Mouse (Mus musculus) E14TG2a.4 (cell line): ENCODE data around the gene L3mbtl3.

ENCODE experiments used
- H3K27me3 ChIP-seq: 2 replicates; pipeline ENCODE4 v1.6.1; 2014; ENCODE audit warnings: low read length, control low read depth; ENCODE audit not compliant: insufficient read depth
- H3K36me3 ChIP-seq: 2 replicates; pipeline ENCODE4 v1.6.1; 2014; ENCODE audit warnings: low read length, control low read depth; ENCODE audit not compliant: insufficient read depth
- H3K4me1 ChIP-seq: replicated peaks from 2 replicates; pipeline ENCODE4 v1.6.1; 2014; ENCODE audit warnings: low read depth, low read length, control low read depth
- H3K4me3 ChIP-seq: replicated peaks from 2 replicates; pipeline ENCODE4 v1.5.1; 2014; ENCODE audit warnings: mild to moderate bottlenecking, low read length
- H3K9me3 ChIP-seq: 2 replicates; pipeline ENCODE4 v1.6.1; 2014; ENCODE audit warnings: low read length, control low read depth
- CTCF ChIP-seq: conservative IDR thresholded peaks from 2 replicates; pipeline ENCODE4 v1.5.1; 2014; ENCODE audit warnings: low read length
- NANOG ChIP-seq: IDR thresholded peaks from 2 replicates; pipeline ENCODE4 v1.6.1; 2014; ENCODE audit warnings: borderline replicate concordance, low read length, mixed read lengths
- POU5F1 ChIP-seq: IDR thresholded peaks from 2 replicates; pipeline ENCODE4 v1.6.1; 2014; ENCODE audit warnings: low read length, borderline replicate concordance

L3mbtl3 gene

GRCm38 (mm10) chr10:26375790-26376545, at the start of gene L3mbtl3:
Gene L3mbtl3, minus strand, starts transcription at chr10:26375971.
- no peaks in the 10 kb centered on the region for H3K9me3 ChIP-seq
- peaks cover 19% of the 10 kb centered on the region for H3K4me1 ChIP-seq
- peak within 1 kb of the TSS; percentile 83 for H3K4me3 ChIP-seq
- TF ChIP-seq POU5F1 (no peak), NANOG (no peak), CTCF (no peak)
- H3K36me3 ChIP-seq = no peaks in the 10 kb centered on the region
- H3K27me3 ChIP-seq = peaks cover 32% of the 10 kb centered on the region

DNA sequence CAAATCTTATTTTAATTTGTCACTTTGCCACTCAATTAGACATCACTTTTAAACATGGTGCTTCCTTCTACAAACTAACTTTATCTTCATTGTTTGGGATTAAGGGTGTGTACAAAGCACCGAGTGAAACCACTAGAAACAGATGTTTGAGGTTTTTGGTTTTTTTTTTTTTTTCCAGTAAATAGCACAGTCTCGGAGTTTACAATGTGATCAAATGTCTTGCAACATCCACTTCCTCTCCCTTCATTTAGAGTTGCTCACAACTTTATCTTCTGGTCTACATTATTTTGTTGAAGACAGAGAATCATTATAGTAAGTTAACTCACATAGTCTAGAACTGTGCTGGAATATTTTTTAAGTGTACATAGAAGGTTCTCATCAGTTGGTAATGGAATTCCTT, 45.4 kb upstream of the L3mbtl3 start:
- Histone ChIP-seq H3K4me3 (no peak overlapping the region), H3K9me3 (peaks cover 10% of the 10 kb centered on the region; the same call in 1 of the 2 replicates), H3K36me3 (no peaks in the 10 kb centered on the region), H3K27me3 (no peaks in the 10 kb centered on the region; the same call in 1 of the 2 replicates), H3K4me1 (no peaks in the 10 kb centered on the region)
- TF ChIP-seq NANOG = no peak
- TF ChIP-seq POU5F1 = no peak
- TF ChIP-seq CTCF = no peak

- Histone ChIP-seq H3K4me3 (no peak overlapping the region), H3K36me3 (no peaks in the 10 kb centered on the region), H3K4me1 (no peaks in the 10 kb centered on the region), H3K9me3 (no peaks in the 10 kb centered on the region), H3K27me3 (no peaks in the 10 kb centered on the region)
- no peak for TF ChIP-seq NANOG
- no peak for TF ChIP-seq POU5F1
- TF ChIP-seq CTCF = no peak
Measured at GRCm38 (mm10) chr10:26388656-26389055, 12.9 kb upstream of the L3mbtl3 start.

GRCm38 (mm10) chr10:26377332-26377602, 1.5 kb upstream of the L3mbtl3 start:
- H3K27me3 ChIP-seq = peaks cover 32% of the 10 kb centered on the region
- no peak overlapping the region for H3K4me3 ChIP-seq
- H3K4me1 ChIP-seq = peaks cover 12% of the 10 kb centered on the region
- no peaks in the 10 kb centered on the region for H3K36me3 ChIP-seq
- no peaks in the 10 kb centered on the region for H3K9me3 ChIP-seq
- TF ChIP-seq NANOG (no peak), POU5F1 (no peak), CTCF (no peak)

DNA sequence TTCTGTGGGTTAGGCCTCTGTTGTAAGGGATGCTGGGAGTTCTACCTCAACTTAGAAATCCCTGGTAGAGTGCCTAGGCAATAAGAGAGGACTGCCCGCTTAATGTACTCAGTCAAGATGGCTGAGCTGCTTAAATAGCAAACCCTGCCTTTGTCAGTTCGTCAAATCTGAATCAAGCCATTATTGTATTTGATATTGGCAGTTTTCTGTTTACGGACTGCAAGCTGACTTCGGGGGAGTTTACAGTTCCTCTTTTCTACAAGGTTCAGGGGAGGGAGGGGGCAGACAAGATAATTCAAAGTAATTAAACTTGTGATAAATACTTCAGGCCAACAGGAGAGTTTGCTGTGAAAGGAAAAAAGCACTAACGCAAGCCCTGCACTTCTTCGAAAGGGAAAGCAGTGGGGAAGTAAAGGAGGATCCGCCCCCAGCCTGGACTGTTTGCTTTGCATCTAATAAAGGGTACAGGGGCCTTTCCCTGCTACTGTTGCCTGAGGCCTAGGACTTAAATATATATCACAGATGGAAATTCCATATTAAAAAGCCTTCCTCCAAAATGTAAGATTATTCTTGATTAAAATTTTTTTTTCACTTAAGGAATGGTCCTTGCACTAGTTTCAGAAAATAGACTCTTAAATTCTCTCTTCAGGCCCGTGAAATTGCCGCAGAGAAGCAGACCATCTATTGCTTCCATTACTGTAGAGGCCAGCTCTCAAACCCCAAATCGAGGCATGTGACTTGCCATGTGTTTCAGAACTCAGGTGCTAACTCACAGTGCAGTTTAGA, 968 bp upstream of the L3mbtl3 start:
- Histone ChIP-seq H3K4me1 (peaks cover 12% of the 10 kb centered on the region), H3K9me3 (no peaks in the 10 kb centered on the region), H3K27me3 (peaks cover 32% of the 10 kb centered on the region), H3K36me3 (no peaks in the 10 kb centered on the region), H3K4me3 (peak overlapping the region; percentile 83)
- TF ChIP-seq CTCF (no peak), NANOG (no peak), POU5F1 (no peak)

DNA sequence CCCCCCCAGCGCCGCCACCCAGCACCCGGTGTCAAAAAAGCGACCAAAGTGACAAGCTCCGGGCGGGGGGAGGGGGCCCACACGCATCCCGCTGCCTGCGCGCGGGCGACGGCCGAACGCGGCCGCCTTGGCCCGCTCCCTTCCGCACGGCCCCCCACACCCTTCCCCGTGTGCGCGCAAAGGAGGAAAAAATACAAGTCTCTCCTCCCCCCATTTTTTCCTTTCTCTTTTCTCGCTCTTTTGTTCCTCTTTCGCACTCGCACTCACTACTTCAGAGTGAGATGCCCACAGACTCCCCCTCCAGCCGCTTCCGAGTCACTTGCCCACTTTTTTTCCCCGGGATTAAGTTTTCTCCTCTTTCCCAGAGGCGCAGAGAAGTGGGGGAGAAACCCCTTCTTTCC, 420 bp downstream of the L3mbtl3 start:
- peaks cover 32% of the 10 kb centered on the region for H3K27me3 ChIP-seq
- peak overlapping the region; percentile 83 for H3K4me3 ChIP-seq
- H3K4me1 ChIP-seq = peaks cover 22% of the 10 kb centered on the region
- no peaks in the 10 kb centered on the region for H3K9me3 ChIP-seq
- no peaks in the 10 kb centered on the region for H3K36me3 ChIP-seq
- no peak for TF ChIP-seq POU5F1
- TF ChIP-seq CTCF = no peak
- no peak for TF ChIP-seq NANOG

DNA sequence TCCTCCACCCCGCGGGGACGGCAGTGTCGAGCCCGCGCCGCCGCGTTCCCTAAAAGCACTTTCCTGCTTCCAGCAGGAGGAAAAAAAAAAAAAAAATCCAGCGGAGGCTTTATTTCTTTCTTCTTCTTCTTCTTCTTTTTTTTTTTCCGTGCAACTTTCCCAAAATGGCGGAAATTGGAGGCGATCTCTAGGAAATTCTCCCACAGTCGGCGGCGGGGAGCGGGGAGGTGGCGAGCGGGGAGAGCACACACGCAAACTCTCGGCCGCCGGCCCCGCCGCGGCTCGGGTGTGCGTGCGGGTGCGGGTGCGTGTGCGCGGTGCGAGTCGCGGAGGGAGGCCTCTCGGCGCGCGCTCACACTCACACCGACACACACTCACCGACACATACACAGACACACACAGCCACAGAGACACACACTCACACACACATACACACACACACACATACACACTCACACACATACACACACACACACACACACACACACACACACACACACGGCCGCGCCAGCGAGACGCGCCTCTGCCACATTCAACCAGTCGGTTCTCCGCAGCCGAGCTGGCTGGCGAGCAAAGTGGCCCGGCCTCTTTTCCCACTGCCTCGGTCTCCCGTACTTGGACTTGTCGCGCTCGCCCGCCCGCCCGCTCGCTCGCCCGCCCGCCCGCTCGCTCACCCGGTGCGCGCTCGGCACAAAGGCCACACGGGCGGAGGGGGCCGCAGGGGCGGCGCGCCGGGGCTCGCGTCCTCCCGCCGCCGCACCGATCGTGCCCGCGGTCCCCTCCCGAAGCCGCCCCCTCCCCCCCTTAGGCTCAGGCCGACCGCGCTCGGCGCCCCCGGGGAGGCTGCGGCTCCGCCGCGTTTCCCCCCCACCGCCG, 1.1 kb downstream of the L3mbtl3 start:
- Histone ChIP-seq H3K4me3 (peak overlapping the region; percentile 83), H3K4me1 (peaks cover 22% of the 10 kb centered on the region), H3K27me3 (peaks cover 34% of the 10 kb centered on the region), H3K36me3 (no peaks in the 10 kb centered on the region), H3K9me3 (no peaks in the 10 kb centered on the region)
- TF ChIP-seq CTCF = no peak
- no peak for TF ChIP-seq NANOG
- no peak for TF ChIP-seq POU5F1

- Histone ChIP-seq H3K36me3 (no peaks in the 10 kb centered on the region), H3K9me3 (no peaks in the 10 kb centered on the region), H3K27me3 (peaks cover 34% of the 10 kb centered on the region), H3K4me1 (peaks cover 22% of the 10 kb centered on the region), H3K4me3 (peak overlapping the region; percentile 83)
- TF ChIP-seq POU5F1 (no peak), NANOG (no peak), CTCF (no peak)
Measured at GRCm38 (mm10) chr10:26373951-26374435, 1.8 kb downstream of the L3mbtl3 start.
